Mouse (Mus musculus) thymus, adult 2 months (tissue): ENCODE measurements around the gene Appbp2.

Experiments used
- CTCF ChIP-seq: fragments of 200-500 bp; IDR thresholded peaks from 2 replicates; pipeline ENCODE4 v1.5.1; 2012; ENCODE audit warnings: mild to moderate bottlenecking, control low read depth, low read length, moderate library complexity, borderline replicate concordance; ENCODE audit not compliant: control insufficient read depth, poor library complexity, insufficient read depth; ENCODE audit errors: extremely low read depth
- POLR2A ChIP-seq: fragments of 200-500 bp; IDR thresholded peaks from 2 replicates; pipeline ENCODE4 v1.6.1; 2012; ENCODE audit warnings: mild to moderate bottlenecking, low read length, control low read depth, moderate library complexity; ENCODE audit not compliant: control insufficient read depth, poor library complexity, insufficient read depth; ENCODE audit errors: extremely low read depth

DNA sequence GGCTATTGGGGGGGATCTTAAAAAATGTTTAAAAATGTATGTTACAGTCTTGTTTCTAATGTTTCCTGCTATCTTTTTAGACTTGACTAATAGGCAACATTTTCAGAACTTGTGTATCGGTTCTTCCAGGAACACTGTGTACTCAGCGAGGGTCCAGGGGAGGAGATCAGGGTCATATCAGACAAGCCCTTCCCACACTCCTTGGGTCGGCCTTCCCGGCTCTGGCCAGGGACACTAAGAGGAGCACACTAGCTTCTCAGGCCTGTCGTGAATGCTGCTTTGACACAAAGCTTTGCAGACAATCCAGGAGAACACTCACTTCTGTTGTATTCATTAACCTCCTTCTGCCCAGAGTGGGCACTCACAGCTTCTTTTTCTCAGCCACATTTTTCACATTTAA lies 18.1 kb upstream of the Appbp2 start:
- no peak for TF ChIP-seq CTCF
- TF ChIP-seq POLR2A = no peak
